Mouse (Mus musculus) limb, embryonic 14.5 days (tissue): ENCODE measurements around the gene Tanc1. TPM values are rescaled to one million over a fixed set of nuclear protein-coding genes. Genes with fewer than 3 reads are reported as not detected.

Source experiments
- ATAC-seq: fragments of 200-750 bp; cut with Nextera tagmentation; 2 replicates; pipeline ENCODE4 v1.8.0; 2017; ENCODE audit warnings: low read depth, moderate number of reproducible peaks, moderate TSS enrichment; ENCODE audit not compliant: low FRiP score
- DNase-seq: peaks from one replicate; pipeline ENCODE4 v3.0.0-alpha.2; 2015; ENCODE audit warnings: low spot score
- H3K27ac ChIP-seq: fragments of 300-500 bp; sonication (generic); replicated peaks from 2 replicates; pipeline ENCODE4 v1.5.1; 2014; ENCODE audit warnings: low read depth, mild to moderate bottlenecking, low read length, moderate library complexity, mixed read lengths
- H3K27me3 ChIP-seq: fragments of 300-500 bp; sonication (generic); 2 replicates; pipeline ENCODE4 v1.6.1; 2014; ENCODE audit warnings: low read length, mixed read lengths; ENCODE audit not compliant: control insufficient read depth, insufficient read depth
- H3K36me3 ChIP-seq: fragments of 300-500 bp; sonication (generic); 2 replicates; pipeline ENCODE4 v1.6.1; 2014; ENCODE audit warnings: mild to moderate bottlenecking, low read length, moderate library complexity, mixed read lengths; ENCODE audit not compliant: control insufficient read depth, insufficient read depth
- H3K4me1 ChIP-seq: fragments of 300-500 bp; sonication (generic); 2 replicates; pipeline ENCODE4 v1.6.1; 2014; ENCODE audit warnings: antibody characterized with exemption, low read length, mixed read lengths; ENCODE audit not compliant: control insufficient read depth, insufficient read depth
- H3K4me2 ChIP-seq: fragments of 300-500 bp; sonication (generic); replicated peaks from 2 replicates; pipeline ENCODE4 v1.6.1; 2014; ENCODE audit warnings: low read depth, mild to moderate bottlenecking, low read length, moderate library complexity; ENCODE audit not compliant: severe bottlenecking
- H3K4me3 ChIP-seq: fragments of 300-500 bp; sonication (generic); replicated peaks from 2 replicates; pipeline ENCODE4 v1.5.1; 2014; ENCODE audit warnings: low read length
- H3K9ac ChIP-seq: fragments of 300-500 bp; sonication (generic); 2 replicates; pipeline ENCODE4 v1.6.1; 2014; ENCODE audit warnings: mild to moderate bottlenecking, low read depth, low read length, moderate library complexity; ENCODE audit not compliant: severe bottlenecking
- H3K9me3 ChIP-seq: fragments of 300-500 bp; sonication (generic); 2 replicates; pipeline ENCODE4 v1.6.1; 2016; ENCODE audit warnings: low read length; ENCODE audit not compliant: control insufficient read depth
- POLR2A ChIP-seq: fragments of 200-500 bp; IDR thresholded peaks from 2 replicates; pipeline ENCODE4 v1.8.0; 2012; ENCODE audit warnings: inconsistent platforms, mild to moderate bottlenecking, moderate library complexity, borderline replicate concordance; ENCODE audit not compliant: insufficient read depth, insufficient read length; ENCODE audit errors: extremely low read depth
- WGBS: fragments of 180-500 bp; shearing (Covaris S2); extraction: QIAGEN DNeasy Blood & Tissue Kit; methylation state at CpG from one replicate; pipeline ENCODE4 v1.1.7; 2014; 5-methylcytosine and 5-hydroxymethylcytosine counted together
- polyA plus RNA-seq, 2 experiments: library from polyadenylated mRNA; depleted of rRNA in 1 of 2; stranded (reverse) in 1 of 2; unstranded in 1 of 2; fragments of >200 nt; fragmentation: Nextera tagmentation in 1 of 2; extraction: Ambion mirVana in 1 of 2; gene quantifications; 2 replicates each; pipeline versions ENCODE4 v1.2.1 to v1.2.3; 2012 to 2014

Tanc1 gene
- polyA plus RNA-seq, 2 experiments, result 24.1 to 35.3 TPM

DNA sequence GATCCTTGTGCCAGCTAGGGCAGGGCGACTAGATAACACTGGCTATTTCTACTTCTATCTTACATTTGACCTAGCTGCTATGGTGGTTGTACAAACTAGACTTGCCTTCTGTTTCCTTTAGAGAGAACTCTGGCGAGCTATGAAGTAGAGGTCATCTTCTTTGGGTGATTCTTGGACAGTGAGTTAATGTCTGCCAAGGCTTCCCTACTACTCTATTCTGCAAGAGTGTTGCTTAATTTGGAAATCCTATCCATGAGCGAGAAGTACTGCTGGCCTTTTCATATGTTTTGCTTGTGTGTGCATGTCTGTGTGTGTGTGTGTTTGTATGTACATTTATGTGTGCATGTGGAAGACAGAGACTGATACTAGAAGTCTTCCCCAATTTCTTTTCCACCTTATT lies 120.0 kb downstream of the Tanc1 start:
- Histone ChIP-seq H3K27ac (no peak overlapping the region), H3K4me3 (no peak overlapping the region), H3K9ac (no peak overlapping the region), H3K9me3 (no peaks in the 10 kb centered on the region), H3K27me3 (no peaks in the 10 kb centered on the region), H3K4me2 (no peak overlapping the region), H3K4me1 (peaks cover 19% of the 10 kb centered on the region), H3K36me3 (peaks cover 9% of the 10 kb centered on the region)
- no peak for TF ChIP-seq POLR2A
- WGBS, result 93% methylated on average over 3 of the region's 3 CpGs
- ATAC-seq (no peak), DNase-seq (no peak)

DNA sequence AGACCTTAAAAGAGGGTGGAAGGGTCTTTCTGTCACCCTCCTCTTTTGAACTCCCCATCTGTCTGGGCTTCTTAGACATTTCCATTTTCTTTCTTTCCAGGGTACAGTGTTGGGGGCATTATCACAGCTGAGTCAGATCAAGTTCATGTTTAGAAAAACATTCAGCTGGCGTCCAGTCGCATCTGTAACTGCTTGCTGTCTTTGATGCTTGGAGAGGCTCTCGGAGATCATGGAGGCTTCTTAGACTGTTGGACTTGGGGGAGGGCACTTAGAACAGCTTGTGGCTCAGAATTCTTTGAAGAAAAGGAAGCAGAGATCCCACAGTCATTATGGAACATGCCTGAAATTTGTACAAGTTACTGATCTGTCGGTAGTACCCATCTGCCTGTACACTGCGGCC lies 121.6 kb downstream of the Tanc1 start:
- peaks cover 24% of the 10 kb centered on the region for H3K4me1 ChIP-seq
- no peak overlapping the region for H3K4me2 ChIP-seq
- DNase-seq, result no peak
- no peak overlapping the region for H3K9ac ChIP-seq
- ATAC-seq, result no peak
- H3K27me3 ChIP-seq, result no peaks in the 10 kb centered on the region
- WGBS, result 64% methylated on average over 5 of the region's 5 CpGs
- peaks cover 9% of the 10 kb centered on the region for H3K36me3 ChIP-seq
- H3K9me3 ChIP-seq, result no peaks in the 10 kb centered on the region
- TF ChIP-seq POLR2A, result no peak
- H3K27ac ChIP-seq, result no peak overlapping the region
- no peak overlapping the region for H3K4me3 ChIP-seq

DNA sequence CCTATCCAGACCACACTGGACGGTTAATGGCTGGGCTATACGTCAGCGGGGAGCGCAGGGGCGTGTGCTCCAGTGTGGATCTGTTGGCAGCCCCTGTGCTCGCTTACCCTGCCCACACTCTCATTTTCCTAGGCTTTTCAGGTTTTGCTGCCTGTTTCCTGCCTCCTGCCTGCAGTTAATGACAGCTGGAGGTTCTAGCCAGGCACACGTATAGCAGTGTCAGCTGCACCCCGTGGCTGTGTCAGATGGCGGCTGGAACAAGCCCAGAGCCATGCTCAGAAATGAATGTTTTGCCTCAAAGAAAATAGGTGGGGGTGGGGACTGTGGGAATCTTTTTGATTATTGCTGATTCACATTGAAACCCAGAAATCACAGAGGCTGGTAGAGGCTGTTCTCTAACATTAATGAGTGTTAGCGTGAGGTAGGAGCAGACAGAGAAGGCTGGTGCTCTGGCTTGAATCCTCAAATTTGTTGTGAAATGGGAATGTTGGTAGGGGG lies 124.6 kb downstream of the Tanc1 start:
- peaks cover 24% of the 10 kb centered on the region for H3K4me1 ChIP-seq

GRCm38 (mm10) chr2:59737368-59737767 lies 125.5 kb downstream of the Tanc1 start:
- ATAC-seq, result no peak
- no peaks in the 10 kb centered on the region for H3K9me3 ChIP-seq
- H3K4me1 ChIP-seq, result peaks cover 33% of the 10 kb centered on the region
- H3K27ac ChIP-seq, result no peak overlapping the region
- H3K4me2 ChIP-seq, result no peak overlapping the region
- TF ChIP-seq POLR2A, result no peak
- WGBS, result 77% methylated on average over 6 of the region's 6 CpGs
- no peak overlapping the region for H3K9ac ChIP-seq
- H3K27me3 ChIP-seq, result no peaks in the 10 kb centered on the region
- DNase-seq, result no peak
- no peak overlapping the region for H3K4me3 ChIP-seq
- 0 out of 2 replicates have a peak, but pooled peaks cover 2% of the 10 kb centered on the region for H3K36me3 ChIP-seq

More for the DNA sequence above, 124.6 kb downstream of the Tanc1 start:
- WGBS, result 19% methylated on average over 10 of the region's 10 CpGs
- Histone ChIP-seq H3K9me3 (no peaks in the 10 kb centered on the region), H3K36me3 (0 out of 2 replicates have a peak, but pooled peaks cover 3% of the 10 kb centered on the region), H3K27me3 (no peaks in the 10 kb centered on the region), H3K4me2 (peak overlapping the region; percentile 29), H3K4me3 (no peak overlapping the region), H3K9ac (no peak overlapping the region), H3K27ac (peak overlapping the region; percentile 30; the same call in 1 of the 2 replicates)
- DNase-seq (peak; percentile 52), ATAC-seq (peak; percentile 71)
- no peak for TF ChIP-seq POLR2A

- 83% methylated on average over 5 of the region's 5 CpGs for WGBS
- H3K4me2 ChIP-seq, result no peak overlapping the region
- no peaks in the 10 kb centered on the region for H3K9me3 ChIP-seq
- no peak for DNase-seq
- no peaks in the 10 kb centered on the region for H3K36me3 ChIP-seq
- peaks cover 40% of the 10 kb centered on the region for H3K4me1 ChIP-seq
- H3K4me3 ChIP-seq, result no peak overlapping the region
- no peak for TF ChIP-seq POLR2A
- H3K27ac ChIP-seq, result no peak overlapping the region
- no peaks in the 10 kb centered on the region for H3K27me3 ChIP-seq
- no peak for ATAC-seq
- no peak overlapping the region for H3K9ac ChIP-seq
Observed at GRCm38 (mm10) chr2:59738356-59738755, 126.5 kb downstream of the Tanc1 start.
